Mouse (Mus musculus) kidney, adult 2 months (tissue): ENCODE data around the gene Gng10. TPM values are rescaled to one million over a fixed set of nuclear protein-coding genes. Genes with fewer than 3 reads are reported as not detected.

Experiments used
- DNase-seq: peaks from one replicate; pipeline ENCODE4 v3.0.0; 2021
- H3K27ac ChIP-seq: fragments of 200-500 bp; 2 replicates; pipeline ENCODE4 v1.5.1; 2012; ENCODE audit warnings: low read depth, low read length, control low read depth, inconsistent platforms; ENCODE audit not compliant: insufficient read depth
- H3K27me3 ChIP-seq: fragments of 200-500 bp; replicated peaks from 2 replicates; pipeline ENCODE4 v1.6.1; 2012; ENCODE audit warnings: mild to moderate bottlenecking, moderate library complexity, low read length, inconsistent platforms; ENCODE audit not compliant: control insufficient read depth, insufficient read depth
- H3K36me3 ChIP-seq: fragments of 200-500 bp; 2 replicates; pipeline ENCODE4 v1.6.1; 2012; ENCODE audit warnings: mild to moderate bottlenecking, moderate library complexity, low read length, inconsistent platforms; ENCODE audit not compliant: control insufficient read depth, insufficient read depth
- H3K4me1 ChIP-seq: fragments of 200-500 bp; 2 replicates; pipeline ENCODE4 v1.6.1; 2011; ENCODE audit warnings: low read length; ENCODE audit not compliant: control insufficient read depth, insufficient read depth
- H3K4me3 ChIP-seq: fragments of 200-500 bp; 2 replicates; pipeline ENCODE4 v1.5.1; 2011; ENCODE audit warnings: mild to moderate bottlenecking, low read depth, low read length, control low read depth; ENCODE audit not compliant: insufficient read depth
- CTCF ChIP-seq: fragments of 200-500 bp; conservative IDR thresholded peaks from 2 replicates; pipeline ENCODE4 v1.5.1; 2011; ENCODE audit warnings: low read depth, mild to moderate bottlenecking, control low read depth, low read length, moderate library complexity, mixed read lengths; ENCODE audit not compliant: insufficient read depth, insufficient read length
- POLR2A ChIP-seq: fragments of 200-500 bp; IDR thresholded peaks from one replicate; pipeline ENCODE4 v1.6.1; 2011; ENCODE audit warnings: low read depth, low read length, control low read depth
- WGBS: fragments of 180-500 bp; shearing (Covaris S2); methylation state at CpG from one replicate; pipeline ENCODE4 v1.1.7; 2018; 5-methylcytosine and 5-hydroxymethylcytosine counted together
- polyA plus RNA-seq: library from polyadenylated mRNA; depleted of rRNA; stranded (reverse); fragments of >200 nt; gene quantifications from 2 replicates; pipeline ENCODE4 v1.2.3, GENCODE M21; 2012

The Gng10 gene
- polyA plus RNA-seq, 1 experiment = 7.1 TPM

- Histone ChIP-seq H3K27me3 (no peaks in the 10 kb centered on the region), H3K4me3 (peak overlapping the region; percentile 84), H3K4me1 (peaks cover 7% of the 10 kb centered on the region), H3K36me3 (no peaks in the 10 kb centered on the region), H3K27ac (peak overlapping the region; percentile 21; the same call in 1 of the 2 replicates)
- WGBS = 11% methylated on average over 7 of the region's 7 CpGs
- no peak for TF ChIP-seq CTCF
- no peak for TF ChIP-seq POLR2A
- DNase-seq = peak; percentile 53
These were observed 31.1 kb upstream of the Gng10 start for GRCm38 (mm10) chr4:59003806-59004200.

GRCm38 (mm10) chr4:59006211-59006610 lies 28.7 kb upstream of the Gng10 start:
- no peaks in the 10 kb centered on the region for H3K27me3 ChIP-seq
- H3K4me1 ChIP-seq = peaks cover 7% of the 10 kb centered on the region
- DNase-seq = no peak
- no peaks in the 10 kb centered on the region for H3K36me3 ChIP-seq
- 42% methylated on average over 8 of the region's 8 CpGs for WGBS
- no peak overlapping the region for H3K27ac ChIP-seq
- TF ChIP-seq CTCF (no peak), POLR2A (no peak)
- no peak overlapping the region for H3K4me3 ChIP-seq

DNA sequence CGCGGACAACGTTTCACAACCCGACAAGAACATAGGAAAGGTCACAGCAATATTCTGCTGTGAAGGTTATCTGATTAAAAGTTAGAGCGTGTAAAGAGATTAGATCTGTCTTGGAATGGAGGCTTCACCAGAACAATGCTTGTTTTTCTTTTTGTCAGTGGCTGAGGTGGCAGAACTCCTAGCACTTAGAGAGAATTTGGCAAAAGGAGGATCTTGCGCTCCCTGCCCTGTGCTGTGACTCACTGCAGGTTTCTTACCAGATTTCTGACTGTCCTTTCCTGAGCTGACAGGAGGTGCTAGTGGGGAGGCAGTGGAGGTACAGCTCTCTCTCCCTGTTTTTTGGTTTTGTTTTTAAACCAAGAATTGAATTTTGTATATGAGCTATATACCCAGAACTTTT lies 27.9 kb upstream of the Gng10 start:
- no peaks in the 10 kb centered on the region for H3K27me3 ChIP-seq
- no peak overlapping the region for H3K27ac ChIP-seq
- no peak for DNase-seq
- TF ChIP-seq CTCF (no peak), POLR2A (no peak)
- peaks cover 7% of the 10 kb centered on the region for H3K4me1 ChIP-seq
- no peak overlapping the region for H3K4me3 ChIP-seq
- WGBS = 72% methylated on average over 6 of the region's 6 CpGs
- no peaks in the 10 kb centered on the region for H3K36me3 ChIP-seq

DNA sequence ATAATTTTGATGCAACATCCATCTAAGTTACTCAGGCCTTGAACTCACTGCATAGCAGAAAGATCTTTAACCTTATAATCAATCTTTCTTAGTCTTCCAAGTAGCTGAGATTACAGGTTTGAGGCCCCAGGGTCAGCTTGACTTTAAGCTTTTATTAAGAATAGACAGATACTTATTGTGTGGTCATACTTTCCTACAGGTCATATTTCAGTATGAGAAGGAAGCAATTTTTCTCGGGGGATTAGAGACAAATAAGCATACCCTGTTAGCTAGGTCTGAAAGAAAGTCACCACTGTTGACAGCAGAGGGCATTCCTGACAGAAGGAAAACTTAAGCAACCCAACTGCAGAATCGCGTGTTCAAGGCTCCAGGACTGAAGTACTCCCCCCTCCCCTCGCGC lies 26.9 kb upstream of the Gng10 start:
- WGBS = 74% methylated on average over 5 of the region's 5 CpGs
- no peaks in the 10 kb centered on the region for H3K27me3 ChIP-seq
- peaks cover 7% of the 10 kb centered on the region for H3K4me1 ChIP-seq
- TF ChIP-seq POLR2A = no peak
- TF ChIP-seq CTCF = no peak
- H3K4me3 ChIP-seq = no peak overlapping the region
- no peak overlapping the region for H3K27ac ChIP-seq
- H3K36me3 ChIP-seq = no peaks in the 10 kb centered on the region
- DNase-seq = no peak

DNA sequence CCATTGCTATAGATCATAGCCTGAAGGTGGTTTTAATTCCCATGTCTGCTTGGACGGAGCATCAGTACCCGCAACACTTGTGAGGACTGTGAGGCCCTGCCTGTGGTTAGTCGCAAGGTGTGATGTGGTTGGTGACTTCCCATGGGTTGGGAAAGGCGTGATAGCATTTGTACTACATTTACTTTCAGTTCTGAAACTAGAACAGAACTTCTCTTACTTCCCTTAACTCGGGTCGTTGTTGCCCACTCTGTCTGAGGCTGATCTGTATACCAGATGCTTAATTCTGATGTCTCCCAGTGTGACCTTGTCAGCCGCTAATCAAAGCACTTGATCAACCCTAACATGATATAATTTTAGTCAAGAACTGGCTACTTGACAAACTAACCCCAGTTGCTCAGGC lies 25.7 kb upstream of the Gng10 start:
- 92% methylated on average over 7 of the region's 7 CpGs for WGBS
- TF ChIP-seq POLR2A (no peak), CTCF (no peak)
- DNase-seq = no peak

DNA sequence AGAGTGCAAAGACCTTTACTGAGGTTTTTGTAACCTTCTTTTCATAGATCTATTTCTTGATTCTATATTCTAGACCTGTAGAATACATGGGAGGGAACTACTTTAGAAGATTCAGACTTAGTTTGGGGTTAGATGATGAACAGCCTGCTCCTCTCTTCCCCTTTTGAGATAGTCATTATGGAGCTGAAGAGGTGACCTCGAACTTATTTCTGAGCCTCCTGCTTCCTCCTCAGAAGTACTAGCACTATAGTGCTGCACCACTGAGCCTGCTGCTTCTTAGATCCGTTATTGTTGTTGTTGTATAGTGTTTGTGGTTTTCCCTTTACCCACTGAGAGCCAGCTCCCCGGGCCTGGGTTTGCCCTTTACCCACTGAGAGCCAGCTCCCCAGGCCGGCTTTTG lies 25.2 kb upstream of the Gng10 start:
- Histone ChIP-seq H3K36me3 (no peaks in the 10 kb centered on the region), H3K4me3 (no peak overlapping the region), H3K27me3 (no peaks in the 10 kb centered on the region), H3K27ac (no peak overlapping the region), H3K4me1 (peaks cover under 1% of the 10 kb centered on the region; the same call in 1 of the 2 replicates)
- DNase-seq = no peak
- WGBS = 74% methylated on average over 4 of the region's 4 CpGs
- TF ChIP-seq POLR2A = no peak
- no peak for TF ChIP-seq CTCF

More for the DNA sequence above, 25.7 kb upstream of the Gng10 start:
- Histone ChIP-seq H3K4me3 (no peak overlapping the region), H3K4me1 (peaks cover 5% of the 10 kb centered on the region), H3K27me3 (no peaks in the 10 kb centered on the region), H3K36me3 (no peaks in the 10 kb centered on the region), H3K27ac (no peak overlapping the region)

DNA sequence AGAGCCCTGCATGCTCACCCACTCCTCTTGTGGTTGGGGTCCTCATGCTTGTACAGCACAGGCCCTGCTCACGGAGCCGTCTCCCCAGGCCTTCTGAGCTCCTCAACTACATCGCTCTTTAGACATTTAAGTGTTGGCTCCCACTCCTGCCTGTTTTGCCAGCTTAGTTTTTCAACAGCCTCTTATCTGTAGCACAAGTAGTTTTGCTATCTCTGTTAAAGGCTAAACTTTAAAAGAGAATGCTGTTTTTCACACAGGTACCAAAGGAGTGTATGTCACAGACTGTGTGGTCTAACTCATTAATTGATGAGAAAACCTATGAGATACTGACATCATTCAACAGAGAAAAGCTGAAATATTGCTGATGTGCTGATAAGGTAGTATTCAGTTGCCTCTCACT lies 23.4 kb upstream of the Gng10 start:
- TF ChIP-seq CTCF (no peak), POLR2A (no peak)
- Histone ChIP-seq H3K27me3 (no peaks in the 10 kb centered on the region), H3K36me3 (no peaks in the 10 kb centered on the region), H3K4me1 (no peaks in the 10 kb centered on the region), H3K27ac (no peak overlapping the region), H3K4me3 (no peak overlapping the region)
- 77% methylated on average over 3 of the region's 3 CpGs for WGBS
- DNase-seq = no peak

- DNase-seq = no peak
- TF ChIP-seq POLR2A (no peak), CTCF (no peak)
- Histone ChIP-seq H3K36me3 (no peaks in the 10 kb centered on the region; the same call in 1 of the 2 replicates), H3K27me3 (no peaks in the 10 kb centered on the region), H3K27ac (no peak overlapping the region), H3K4me1 (no peaks in the 10 kb centered on the region), H3K4me3 (no peak overlapping the region)
- 75% methylated on average over 3 of the region's 3 CpGs for WGBS
These were observed 19.7 kb upstream of the Gng10 start for GRCm38 (mm10) chr4:59015181-59015580.
